Mouse (Mus musculus) neural tube, embryonic 12.5 days (tissue): ENCODE measurements around the gene Orc1. TPM values are rescaled to one million over a fixed set of nuclear protein-coding genes. Genes with fewer than 3 reads are reported as not detected.

Source experiments
- ATAC-seq: fragments of 200-750 bp; cut with Nextera tagmentation; 2 replicates; pipeline ENCODE4 v1.8.0; 2017; ENCODE audit warnings: low read depth, mild to moderate bottlenecking, moderate TSS enrichment, moderate library complexity; ENCODE audit not compliant: low FRiP score
- H3K27ac ChIP-seq: fragments of 300-500 bp; sonication (generic); 2 replicates; pipeline ENCODE4 v1.5.1; 2016
- H3K27me3 ChIP-seq: fragments of 300-500 bp; sonication (generic); replicated peaks from 2 replicates; pipeline ENCODE4 v1.6.1; 2016; ENCODE audit warnings: mild to moderate bottlenecking
- H3K36me3 ChIP-seq: fragments of 300-500 bp; sonication (generic); 2 replicates; pipeline ENCODE4 v1.6.1; 2016; ENCODE audit warnings: mild to moderate bottlenecking
- H3K4me1 ChIP-seq: fragments of 300-500 bp; sonication (generic); 2 replicates; pipeline ENCODE4 v1.6.1; 2016
- H3K4me2 ChIP-seq: fragments of 300-500 bp; sonication (generic); replicated peaks from 2 replicates; pipeline ENCODE4 v1.6.1; 2016; ENCODE audit warnings: mild to moderate bottlenecking
- H3K4me3 ChIP-seq: fragments of 300-500 bp; sonication (generic); 2 replicates; pipeline ENCODE4 v1.5.1; 2016
- H3K9ac ChIP-seq: fragments of 300-500 bp; sonication (generic); 2 replicates; pipeline ENCODE4 v1.6.1; 2016; ENCODE audit warnings: mild to moderate bottlenecking
- H3K9me3 ChIP-seq: fragments of 300-500 bp; sonication (generic); 2 replicates; pipeline ENCODE4 v1.6.1; 2016; ENCODE audit warnings: mild to moderate bottlenecking
- WGBS: fragments of 180-500 bp; shearing (Covaris S2); methylation state at CpG from one replicate; pipeline ENCODE4 v1.1.7; 2016; 5-methylcytosine and 5-hydroxymethylcytosine counted together
- polyA plus RNA-seq: library from polyadenylated mRNA; unstranded; fragments of >200 nt; fragmentation: Nextera tagmentation; extraction: Ambion mirVana; gene quantifications from 2 replicates; pipeline ENCODE4 v1.2.1, GENCODE M21; 2016

The Orc1 gene
- polyA plus RNA-seq, 1 experiment from 2014 or later, result 8.9 TPM

- no peaks in the 10 kb centered on the region for H3K9me3 ChIP-seq
- ATAC-seq, result no peak
- H3K27ac ChIP-seq, result no peak overlapping the region
- H3K9ac ChIP-seq, result no peak overlapping the region
- H3K4me3 ChIP-seq, result no peak overlapping the region
- no peaks in the 10 kb centered on the region for H3K27me3 ChIP-seq
- H3K36me3 ChIP-seq, result peaks cover 10% of the 10 kb centered on the region
- WGBS, result 83% methylated on average over 2 of the region's 2 CpGs
- no peaks in the 10 kb centered on the region for H3K4me1 ChIP-seq
- H3K4me2 ChIP-seq, result no peak overlapping the region
Measured at GRCm38 (mm10) chr4:108664407-108664806, 85.2 kb downstream of the Orc1 start.

Other genes with a start within 250 kb of the Orc1 start
- gene Shisal2a, start 196.1 kb upstream of the Orc1 start, polyA plus RNA-seq, result 3.2 and 3.5 TPM in 2 replicates
- 45.2 and 47.4 TPM in 2 replicates for gene Gpx7, start 172.5 kb upstream of the Orc1 start, polyA plus RNA-seq
- gene Tut4, start 120.0 kb upstream of the Orc1 start, polyA plus RNA-seq, result 85.1 TPM in 2 replicates
- gene Prpf38a, start 87 bp upstream of the Orc1 start, polyA plus RNA-seq, result 91.9 and 99.4 TPM in 2 replicates
- gene Cc2d1b, start 40.5 kb downstream of the Orc1 start, polyA plus RNA-seq, result 22.5 and 24.9 TPM in 2 replicates
- 1.8 and 2.7 TPM in 2 replicates for gene 3110021N24Rik, start 140.2 kb downstream of the Orc1 start, polyA plus RNA-seq
- 5.2 and 6.7 TPM in 2 replicates for gene Zfyve9, start 201.4 kb downstream of the Orc1 start, polyA plus RNA-seq